Mouse (Mus musculus): ENCODE data around the gene Dpyd.

The Dpyd gene

DNA sequence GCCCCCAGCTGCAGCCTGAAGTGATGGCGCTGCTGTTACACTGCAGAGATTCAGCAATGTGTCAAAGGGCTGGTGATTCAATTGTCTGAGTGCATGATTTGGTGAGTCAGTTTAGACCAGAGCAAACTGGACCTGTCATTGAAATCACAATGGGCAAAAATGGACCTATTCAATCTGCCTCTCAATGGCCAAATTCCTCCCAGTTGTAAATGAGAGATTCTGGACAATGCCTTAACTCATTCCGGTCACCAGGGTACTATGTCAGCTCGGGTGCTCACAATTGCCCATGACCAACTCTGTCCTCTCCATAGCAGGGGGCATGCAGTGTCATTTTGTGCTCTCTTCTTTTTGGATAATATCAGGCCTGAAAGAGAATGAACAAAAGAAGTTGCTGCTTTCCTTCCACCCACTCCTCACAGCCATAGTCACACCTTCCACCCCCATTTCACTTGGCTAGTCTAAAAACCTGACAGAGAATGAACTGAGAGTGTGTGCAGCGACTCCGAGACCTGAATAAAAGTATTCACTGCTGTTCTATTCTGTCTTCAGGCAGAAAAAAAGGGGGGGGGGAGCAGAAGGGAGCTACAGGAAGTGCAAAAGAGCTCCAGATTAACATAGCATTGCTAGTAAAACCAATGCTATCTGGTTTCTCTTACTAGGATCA, 533.4 kb downstream of the Dpyd start:
- DNase-seq (ENCODE audit: low spot score in 2 of 2): no peak

DNA sequence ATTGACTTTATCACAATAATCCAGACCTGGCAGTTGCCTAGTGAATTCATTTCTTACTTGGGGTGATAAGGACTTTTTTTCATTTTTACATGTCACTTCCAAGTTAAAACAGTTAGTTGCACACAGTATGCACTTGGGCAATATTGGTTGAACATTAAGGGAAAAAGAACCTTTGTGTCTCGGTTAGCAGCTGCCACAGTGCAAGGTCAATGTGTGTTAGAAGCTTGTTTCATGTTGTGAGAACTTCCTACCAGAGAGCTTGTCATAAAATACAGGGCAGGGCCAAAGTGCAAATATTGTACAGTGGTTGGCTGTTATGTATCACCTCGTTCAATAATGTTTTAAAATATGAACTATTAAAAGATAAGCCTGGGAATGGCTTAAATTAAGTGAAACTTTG, 564.1 kb downstream of the Dpyd start:
- DNase-seq (ENCODE audit: low spot score in 2 of 2): no peak

DNA sequence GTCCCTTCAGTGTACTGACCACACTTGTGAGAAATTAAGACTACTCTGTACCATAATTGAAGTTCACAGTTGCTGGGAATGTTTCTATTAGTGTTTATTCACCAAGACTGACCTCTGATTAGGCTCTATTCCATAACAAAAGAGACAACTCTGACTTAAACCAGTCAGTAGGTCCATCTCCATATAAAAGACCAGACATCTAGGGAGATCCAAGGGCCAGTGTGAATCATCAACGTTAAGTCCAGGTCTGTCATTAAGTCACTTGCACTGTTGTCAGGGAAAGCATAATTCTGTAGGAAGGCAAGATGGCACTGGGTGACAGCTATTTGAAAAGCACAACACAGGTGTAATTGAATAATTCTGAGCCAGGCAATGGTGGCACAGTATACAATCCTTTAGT, 566.1 kb downstream of the Dpyd start:
- DNase-seq (ENCODE audit: low spot score in 2 of 2): no peak

DNA sequence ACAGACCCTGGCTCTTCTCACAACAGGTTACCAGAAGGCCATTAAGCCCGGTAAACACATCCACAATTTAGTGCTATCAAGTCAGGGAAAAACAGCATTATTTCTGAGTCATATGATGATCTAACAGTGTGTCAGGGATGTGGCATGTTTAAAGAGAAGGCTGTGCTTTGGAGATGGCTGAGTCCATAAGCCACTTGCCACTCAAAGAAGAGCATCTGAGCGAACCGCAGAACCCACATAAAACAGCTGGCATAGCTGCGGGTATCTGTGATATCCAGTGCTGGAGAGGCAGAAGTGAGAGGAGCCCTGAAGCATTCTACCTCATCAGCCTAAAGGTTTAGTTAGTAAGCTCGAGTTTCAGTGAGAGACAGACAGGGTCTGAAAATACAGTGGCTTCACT, 581.1 kb downstream of the Dpyd start:
- no peak for DNase-seq (ENCODE audit: low spot score in 2 of 2)

DNA sequence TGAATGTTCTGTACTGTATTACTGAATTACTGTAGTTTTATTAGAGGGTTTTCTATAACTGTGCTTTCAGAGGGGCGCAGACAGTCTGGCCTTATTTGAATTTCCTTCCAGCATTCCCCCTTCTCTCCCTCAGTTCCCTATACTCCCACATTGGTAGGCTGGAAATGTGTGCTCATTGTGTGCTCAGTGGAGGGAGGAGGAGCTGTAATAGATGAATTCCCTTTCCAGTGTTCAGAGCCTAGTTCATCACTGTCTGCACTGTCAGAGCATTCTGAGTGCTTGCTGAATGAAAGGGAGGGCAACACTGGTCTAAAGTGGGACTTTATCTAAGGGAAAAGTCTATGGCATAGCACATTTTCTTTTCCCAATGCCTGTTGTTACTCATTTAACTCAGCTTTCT, 582.9 kb downstream of the Dpyd start:
- DNase-seq (ENCODE audit: low spot score in 2 of 2): no peak

DNA sequence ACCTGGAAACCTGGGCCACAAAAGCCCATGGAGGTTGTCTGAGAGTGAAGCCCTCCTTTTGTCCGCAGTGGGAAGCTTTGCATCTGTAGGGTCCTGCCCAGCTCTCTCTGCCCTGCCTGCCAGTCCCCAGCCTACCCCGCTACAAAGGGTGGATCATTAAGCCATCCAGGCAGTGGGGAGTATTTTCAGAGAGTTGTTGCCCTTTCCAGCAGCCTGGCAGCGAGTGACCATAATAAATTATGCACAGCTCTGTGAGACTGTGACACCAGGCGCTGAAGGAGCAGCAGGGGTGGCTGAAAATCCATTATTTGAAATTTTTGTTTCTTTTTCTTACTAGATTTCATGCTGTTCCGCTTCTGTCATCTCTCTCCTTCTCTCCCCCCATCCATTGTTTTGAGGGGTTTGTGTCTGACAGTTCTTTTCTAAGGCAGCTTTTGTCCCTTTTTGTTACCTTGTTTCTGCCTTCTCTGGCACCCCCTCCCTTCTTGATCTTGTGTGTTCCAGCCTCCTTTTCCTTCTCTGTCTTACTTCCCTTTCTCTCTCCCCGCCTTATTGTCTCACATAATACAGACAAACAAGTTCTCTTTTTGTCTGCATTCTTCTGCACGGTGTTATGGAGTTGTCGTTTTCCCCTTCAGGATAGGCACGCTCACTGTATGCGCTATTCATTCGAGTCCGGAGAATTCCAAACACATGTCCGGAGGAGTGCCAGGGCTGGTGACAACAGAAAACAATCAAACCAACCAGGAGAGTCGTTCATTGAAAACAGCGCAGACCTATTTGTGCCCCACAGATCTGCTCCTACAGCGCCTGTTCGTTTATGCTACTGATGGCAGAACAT, 592.9 kb downstream of the Dpyd start:
- DNase-seq (ENCODE audit: low spot score in 2 of 2): no peak

DNA sequence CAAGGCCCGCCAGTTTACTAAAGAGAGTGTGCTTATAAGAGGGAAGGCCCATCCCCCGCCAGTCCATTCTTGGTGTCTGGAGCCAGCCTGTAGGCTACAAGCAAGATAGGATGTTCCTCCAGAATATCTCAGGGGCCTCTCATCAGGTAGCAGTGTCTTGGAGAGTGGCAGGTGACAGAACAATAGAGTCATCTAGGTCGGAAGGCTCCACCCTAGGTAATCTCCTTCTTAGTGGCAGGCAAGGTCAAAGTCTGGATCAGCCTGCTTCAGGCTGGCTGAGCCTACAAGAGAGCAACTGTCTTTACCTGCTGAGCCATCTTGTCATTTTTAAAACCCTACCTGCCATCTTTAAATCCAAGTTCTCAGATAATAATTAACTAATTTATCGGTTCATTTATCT, 596.7 kb downstream of the Dpyd start:
- no peak for DNase-seq (ENCODE audit: low spot score in 2 of 2)

DNA sequence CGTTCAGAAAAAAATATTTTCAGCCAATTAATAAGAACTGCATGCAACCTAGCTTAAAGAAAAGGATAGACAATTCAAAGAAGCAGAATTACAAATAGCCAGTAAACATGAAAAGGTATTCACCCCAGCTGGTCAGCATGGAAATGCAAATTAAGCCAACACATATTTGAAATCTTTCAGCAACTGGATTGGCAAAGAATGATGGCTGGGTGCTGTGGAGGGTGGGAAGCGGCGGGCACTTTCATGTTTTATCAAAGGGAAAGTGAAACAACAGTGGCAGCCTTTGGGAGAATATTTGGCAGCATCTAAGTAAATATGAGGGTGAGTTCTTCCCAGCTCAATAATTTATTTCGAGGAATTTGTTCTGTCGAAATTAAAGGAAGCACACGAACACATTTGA, 603.8 kb downstream of the Dpyd start:
- no peak for DNase-seq (ENCODE audit: low spot score in 2 of 2)

DNA sequence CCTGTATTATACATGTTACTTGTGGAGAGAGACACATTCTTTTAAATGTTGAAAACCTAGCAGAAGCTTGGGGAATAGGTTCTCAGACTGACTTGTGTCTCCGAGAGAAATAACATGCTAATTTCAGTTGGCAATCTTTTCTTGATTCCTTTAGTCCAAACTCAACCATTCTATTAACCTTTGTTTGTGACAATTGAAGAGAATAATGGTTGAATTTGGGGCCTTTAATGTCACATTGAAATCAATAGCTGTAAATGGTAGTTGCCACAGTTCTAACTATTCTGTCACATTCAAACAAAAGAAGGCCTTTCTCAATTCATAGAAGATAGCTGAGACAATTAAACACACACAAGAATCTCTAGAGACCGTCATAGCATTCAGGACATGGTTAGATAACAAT, 606.2 kb downstream of the Dpyd start:
- no peak for DNase-seq (ENCODE audit: low spot score in 2 of 2)

DNA sequence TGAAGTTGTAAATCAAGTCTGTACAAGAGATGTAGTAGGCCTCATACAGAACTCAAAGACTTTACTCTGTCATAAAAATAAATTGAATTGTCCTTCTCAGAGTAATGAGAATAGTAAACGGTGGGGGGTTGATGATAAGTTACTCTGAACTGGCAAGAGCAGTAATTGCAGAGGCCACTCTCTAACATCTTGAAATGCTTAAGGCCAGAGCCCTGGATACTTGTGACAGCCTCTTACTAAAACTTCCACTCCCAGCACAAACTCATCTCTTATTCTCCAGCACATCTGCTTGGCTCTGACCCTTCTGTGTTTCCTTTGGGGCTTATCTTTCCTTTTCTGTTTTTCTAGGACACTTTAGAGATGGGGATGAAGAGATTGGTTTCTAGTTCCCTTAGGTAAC, 606.7 kb downstream of the Dpyd start:
- no peak for DNase-seq (ENCODE audit: low spot score in 2 of 2)

DNA sequence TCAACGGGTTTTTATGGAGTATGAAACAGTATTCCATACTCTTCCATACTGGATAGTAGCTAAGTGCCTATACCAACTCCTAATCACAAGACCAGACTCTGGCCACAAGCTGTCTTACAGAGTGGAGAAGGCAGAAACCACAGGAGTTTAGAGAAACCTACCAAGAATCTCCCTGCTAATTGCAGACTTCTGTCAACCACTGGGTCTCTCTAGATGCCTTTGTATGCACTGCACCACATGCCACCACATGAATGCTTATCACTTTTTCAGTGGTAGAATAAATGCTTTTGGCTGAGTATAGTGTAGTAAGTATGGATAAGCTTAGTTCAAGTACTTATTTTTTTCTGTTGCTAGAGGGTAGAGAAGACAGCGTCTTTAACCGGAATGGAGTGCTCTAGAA, 621.3 kb downstream of the Dpyd start:
- no peak for DNase-seq (ENCODE audit: low spot score in 2 of 2)

DNA sequence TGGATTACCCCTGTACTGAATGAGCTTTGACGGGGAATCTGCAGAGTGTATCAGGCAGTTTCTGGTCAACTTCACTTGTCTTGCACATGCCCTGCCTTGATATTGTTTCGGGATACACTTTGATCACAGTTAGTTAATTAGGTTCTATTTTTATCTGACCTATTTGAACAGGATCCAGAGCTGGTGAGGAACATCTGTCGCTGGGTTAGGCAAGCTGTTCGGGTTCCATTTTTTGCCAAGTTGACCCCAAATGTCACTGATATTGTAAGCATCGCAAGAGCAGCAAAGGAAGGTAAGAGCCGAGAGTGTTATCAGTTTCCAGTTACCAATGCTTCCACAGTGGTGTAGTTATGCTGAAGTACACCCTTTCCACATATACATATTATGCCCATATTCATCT, 632.1 kb downstream of the Dpyd start:
- DNase-seq (ENCODE audit: low spot score in 2 of 2): no peak

DNA sequence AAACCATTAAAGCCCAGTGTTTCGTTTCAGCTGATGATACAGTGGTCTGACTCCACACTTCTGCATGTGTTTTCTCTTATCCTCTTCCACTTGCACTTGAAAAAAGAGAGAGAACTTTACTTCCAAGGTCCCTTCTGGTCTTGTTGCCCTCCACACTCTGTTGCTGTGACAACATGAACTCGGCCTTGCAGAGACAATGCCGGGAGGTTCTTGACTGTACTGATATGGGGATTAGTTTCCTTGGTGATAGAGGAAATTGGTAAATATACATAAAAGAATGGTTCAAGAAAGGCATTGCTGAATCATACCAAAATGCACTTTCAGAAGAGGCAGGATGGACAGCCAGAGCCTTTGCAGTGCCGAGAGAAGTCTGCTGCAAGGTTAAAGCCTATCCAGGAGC, 633.7 kb downstream of the Dpyd start:
- DNase-seq (ENCODE audit: low spot score in 2 of 2): no peak

DNA sequence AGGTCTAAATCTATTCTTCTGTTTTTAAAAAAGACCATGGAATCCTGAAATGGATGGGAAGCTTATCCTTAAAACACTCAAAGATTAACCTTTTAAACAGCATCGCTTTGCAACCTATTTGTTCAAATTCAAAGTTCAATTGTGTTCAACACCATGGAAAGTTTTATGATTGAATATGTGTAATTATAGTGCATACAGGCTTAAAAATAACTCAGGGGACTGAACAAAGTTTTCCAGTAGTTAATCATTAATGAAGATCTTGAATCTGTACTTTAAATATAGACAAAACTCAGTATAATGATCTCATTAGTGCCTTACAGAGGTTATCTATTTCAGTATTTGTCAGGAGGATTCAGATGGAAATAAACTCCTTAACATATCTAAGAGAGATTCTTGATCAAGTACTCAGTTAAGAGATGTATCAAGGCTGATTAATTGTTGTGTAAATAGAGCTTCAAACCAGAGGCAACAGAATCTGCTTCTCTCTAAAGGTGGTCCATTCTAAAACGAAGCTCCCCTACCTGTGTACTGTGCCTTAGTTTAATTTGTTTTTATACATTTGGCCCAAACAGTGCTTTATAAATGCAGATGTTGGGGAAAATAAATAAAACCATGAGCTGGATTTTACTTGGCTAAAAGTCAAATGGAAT, 659.0 kb downstream of the Dpyd start:
- no peak for DNase-seq (ENCODE audit: low spot score in 2 of 2)

DNA sequence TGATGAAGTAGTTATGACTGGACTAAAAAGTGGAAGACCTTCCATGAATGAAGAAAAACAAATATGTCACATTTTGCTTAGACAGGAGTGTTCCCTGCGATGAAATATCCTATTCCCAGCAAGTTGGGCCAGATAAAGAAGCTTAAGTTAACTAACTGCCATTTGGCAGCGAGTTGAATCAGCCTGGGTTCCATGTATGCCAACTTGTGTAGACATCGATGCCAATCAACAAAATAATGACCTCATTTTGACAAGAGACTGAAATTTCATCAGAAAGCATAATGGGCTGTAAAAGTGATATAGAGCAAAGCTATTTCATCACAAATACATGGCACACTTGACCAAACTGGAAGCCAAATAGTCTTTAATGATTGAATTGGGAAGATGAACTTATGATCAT, 681.3 kb downstream of the Dpyd start:
- DNase-seq (ENCODE audit: low spot score in 2 of 2): no peak

DNA sequence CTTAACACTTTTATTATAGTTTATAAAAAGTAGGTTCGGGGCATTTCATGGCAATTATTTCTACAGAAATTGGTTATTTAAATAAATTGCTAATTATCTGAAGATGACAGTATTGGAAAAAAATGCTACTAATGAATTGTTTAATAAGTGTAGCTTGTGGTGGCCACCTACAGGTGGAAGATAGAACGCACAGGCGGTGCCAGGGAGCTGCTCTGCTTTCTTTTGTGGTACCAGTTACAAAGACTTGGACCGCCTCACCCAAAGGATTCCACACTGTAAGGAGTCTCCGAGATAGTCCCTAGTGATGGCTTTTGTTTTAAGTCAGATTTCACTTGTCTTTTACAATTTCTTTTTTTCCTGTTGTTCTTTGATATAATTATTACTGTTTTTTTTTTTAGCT, 694.6 kb downstream of the Dpyd start:
- DNase-seq (ENCODE audit: low spot score in 2 of 2): no peak

DNA sequence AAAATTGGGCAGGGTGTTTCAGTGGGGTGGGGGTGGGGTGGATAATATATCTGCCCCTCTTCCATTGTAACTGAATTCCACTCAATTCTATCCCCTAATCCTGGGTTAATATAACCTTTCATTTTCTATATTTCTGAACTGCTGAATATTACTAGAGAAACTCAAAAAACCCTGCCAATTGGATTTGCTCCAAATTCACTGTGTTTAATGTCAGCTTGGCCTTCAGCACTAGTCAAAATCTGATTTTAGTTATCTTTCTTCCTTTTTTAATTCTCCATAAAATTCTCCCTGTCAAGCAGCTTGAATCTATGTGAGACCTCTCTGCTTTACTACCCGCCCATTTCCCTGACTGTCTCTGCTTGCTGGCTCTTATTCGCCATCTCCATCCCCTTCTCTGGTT, 713.3 kb downstream of the Dpyd start:
- no peak for DNase-seq (ENCODE audit: low spot score in 2 of 2)

DNA sequence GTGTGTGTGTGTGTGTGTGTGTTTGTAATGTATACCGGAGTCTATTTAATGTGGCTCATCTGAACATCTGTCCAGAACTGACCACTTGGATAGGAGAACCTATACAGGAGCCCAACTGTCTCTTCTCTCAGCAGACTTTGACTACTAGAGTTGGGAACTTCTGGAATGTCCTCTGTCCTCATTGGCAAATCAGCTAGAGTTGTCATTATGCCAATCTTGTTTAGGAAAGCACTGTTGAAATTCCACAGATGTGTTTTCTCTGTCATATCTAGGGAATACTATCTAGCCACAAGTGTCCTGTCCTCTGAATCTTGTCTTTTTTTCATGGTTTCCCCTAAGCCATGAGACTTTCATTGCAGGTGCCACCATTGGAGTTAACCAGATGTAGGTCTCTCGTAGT, 718.7 kb downstream of the Dpyd start:
- no peak for DNase-seq (ENCODE audit: low spot score in 2 of 2)

DNA sequence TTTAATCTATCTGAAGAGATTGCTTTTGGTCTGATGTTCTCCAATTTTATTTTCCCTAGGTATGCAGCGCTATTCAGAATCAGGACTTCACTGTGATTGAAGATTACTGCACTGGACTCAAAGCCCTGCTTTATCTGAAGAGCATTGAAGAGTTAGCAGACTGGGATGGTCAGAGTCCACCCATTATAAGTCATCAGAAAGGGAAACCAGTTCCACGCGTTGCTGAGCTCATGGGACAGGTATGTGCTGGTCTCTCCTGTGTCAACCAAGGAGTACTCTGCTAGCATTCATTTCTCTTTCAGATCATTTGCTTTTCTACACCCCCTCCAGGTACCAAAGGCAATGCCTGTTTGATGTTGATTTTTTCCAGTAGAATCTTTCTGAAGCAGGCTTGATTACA, 752.8 kb downstream of the Dpyd start:
- DNase-seq (ENCODE audit: low spot score in 2 of 2): no peak

DNA sequence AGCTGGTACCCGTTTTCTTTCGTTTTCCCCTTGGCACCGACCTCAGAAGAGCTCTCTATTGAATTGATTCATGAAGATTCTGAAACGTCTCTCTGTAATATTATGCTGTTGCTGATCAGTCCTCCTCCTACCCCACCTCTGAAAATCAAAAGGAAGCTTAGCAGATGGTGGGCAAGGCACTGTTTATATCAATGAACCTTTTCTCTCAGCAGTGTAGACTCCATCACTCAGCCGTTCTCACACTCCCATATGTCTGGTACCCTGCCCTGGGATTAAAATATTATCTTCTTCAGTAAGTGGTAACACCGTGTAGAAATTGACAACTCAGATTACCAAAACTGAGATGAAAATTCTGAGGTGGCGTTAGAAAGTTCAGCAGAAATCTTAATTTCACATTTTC, 767.1 kb downstream of the Dpyd start:
- no peak for DNase-seq (ENCODE audit: low spot score in 2 of 2)

DNA sequence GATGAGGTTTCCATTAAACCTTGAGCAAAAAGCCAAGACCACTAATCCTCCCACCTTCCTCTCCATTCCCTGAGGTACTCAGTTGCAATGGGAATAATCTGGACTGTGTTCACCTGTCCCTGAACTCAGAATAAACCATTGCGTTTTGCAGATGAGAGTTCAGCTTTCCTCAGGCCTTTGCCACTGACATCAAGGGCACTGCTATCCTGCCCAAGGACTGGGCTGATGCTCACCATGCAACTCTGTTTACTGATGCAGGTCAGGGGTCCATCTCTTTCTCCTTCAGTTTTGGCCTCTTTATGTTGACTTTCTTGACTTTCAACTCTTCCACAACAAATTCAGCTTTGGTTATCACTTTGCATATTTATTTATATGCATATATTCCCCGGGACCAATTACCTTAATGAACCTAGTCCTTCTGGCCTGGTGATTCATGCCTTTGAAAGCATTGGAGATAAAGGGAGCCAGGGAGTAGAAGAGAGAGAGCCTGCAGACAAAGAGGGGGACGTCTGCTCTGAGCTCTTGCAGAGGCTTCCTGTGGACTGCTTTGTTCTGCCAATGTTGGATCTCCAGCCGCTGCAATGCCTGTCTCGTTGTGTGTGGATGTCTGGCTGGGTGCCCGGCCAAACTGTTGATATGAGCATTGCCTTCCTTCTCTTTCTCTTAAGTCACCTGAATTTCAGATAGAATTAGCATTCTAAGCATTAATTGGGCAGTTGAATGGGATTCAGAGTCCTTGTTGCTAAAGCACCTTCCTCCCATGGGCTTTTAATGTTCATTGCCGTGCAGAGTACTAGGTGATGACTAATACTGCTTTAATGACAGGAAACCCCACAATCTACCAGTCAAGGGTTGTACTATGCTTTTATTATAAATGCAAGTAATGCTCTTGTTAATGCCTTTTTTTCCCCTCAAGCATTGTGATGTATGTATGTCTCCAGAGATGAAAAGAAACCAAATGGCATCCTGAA, 771.7 kb downstream of the Dpyd start:
- DNase-seq (ENCODE audit: low spot score in 2 of 2): no peak
